Comparison of ENCODE assay signal across 25 mouse cellular contexts in the genomic region with DNA sequence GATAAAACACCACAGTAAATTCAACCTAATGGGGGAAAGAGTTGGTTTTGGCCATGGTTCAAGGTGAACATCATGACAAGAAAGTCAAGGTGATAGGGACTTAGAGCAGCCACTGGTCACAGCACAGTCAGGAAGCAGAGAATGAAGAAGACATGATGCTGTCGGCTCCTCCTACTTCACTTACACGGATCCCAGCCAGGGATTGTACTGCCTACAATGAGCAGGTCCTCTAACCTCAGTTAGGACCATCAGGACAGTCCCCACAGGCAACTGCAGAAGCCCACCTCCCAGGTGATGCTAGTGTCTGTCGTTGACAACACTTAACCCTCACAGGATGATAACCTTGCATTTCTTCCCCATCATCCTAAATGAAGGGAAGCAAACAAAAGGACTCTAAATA.
"Had no signal": no experiment of that assay in that cellular context is flagged by ENCODE, and none has a peak within 500 bp of the region (broad histone marks: within the 10 kb centered on the region; RNA-seq: fewer than 3 reads in every experiment).

No protein-coding gene starts in this region.

- H3K4me2 ChIP-seq: heart, embryonic 11.5 days; hindbrain, embryonic 12.5 days; hindbrain, embryonic 14.5 days; intestine, embryonic 15.5 days; limb, embryonic 12.5 days; liver, embryonic 11.5 days; liver, embryonic 13.5 days; liver, embryonic 15.5 days had no signal

- DNase-seq: gastrocnemius, adult 2 months; gastrocnemius, postnatal 10 days; gastrocnemius, postnatal 25 days; heart, postnatal 14 days; heart, postnatal 4 days; kidney, adult 18-20 months; kidney, adult 8-10 months; kidney, postnatal 10 days; kidney, postnatal 25 days; kidney, postnatal 4 days; liver; liver, embryonic 13.5 days had no signal

- H3K4me3 ChIP-seq: gastrocnemius, adult 2 months; hindbrain, embryonic 10.5 days; hindbrain, embryonic 12.5 days; intestine, embryonic 15.5 days; layer of hippocampus, adult 2 months; left cerebral cortex, adult 2 months; limb, embryonic 10.5 days; limb, embryonic 12.5 days; liver, embryonic 13.5 days; liver, embryonic 15.5 days had no signal

- H3K27ac ChIP-seq: gastrocnemius, adult 2 months; hindbrain, embryonic 10.5 days; hindbrain, embryonic 12.5 days; hindbrain, embryonic 14.5 days; intestine, embryonic 15.5 days; left cerebral cortex, adult 2 months; limb, embryonic 10.5 days; limb, embryonic 12.5 days; liver, embryonic 13.5 days; liver, embryonic 15.5 days had no signal

- H3K27me3 ChIP-seq: hindbrain, embryonic 12.5 days; intestine, embryonic 15.5 days; liver, embryonic 13.5 days; liver, embryonic 15.5 days had no signal

- H3K9me3 ChIP-seq: hindbrain, embryonic 10.5 days; hindbrain, embryonic 12.5 days; intestine, embryonic 15.5 days; limb, embryonic 10.5 days; limb, embryonic 12.5 days; liver, embryonic 13.5 days; liver, embryonic 15.5 days had no signal

- H3K4me1 ChIP-seq: intestine, embryonic 15.5 days; limb, embryonic 12.5 days; liver, embryonic 15.5 days had no signal

- H3K9ac ChIP-seq: hindbrain, embryonic 12.5 days; hindbrain, embryonic 14.5 days; intestine, embryonic 15.5 days; limb, embryonic 12.5 days; liver, embryonic 13.5 days; liver, embryonic 15.5 days had no signal

- ATAC-seq: inflammation-experienced regulatory T-cells, adult 6 months; intestine, embryonic 15.5 days; intestine, postnatal 0 days had no signal

- H3K36me3 ChIP-seq: intestine, embryonic 15.5 days; liver, embryonic 15.5 days had no signal
